Mouse (Mus musculus) CD8-positive naive resting alpha-beta T cell, adult 57 days (primary cell): ENCODE measurements around the gene Clca3a1. TPM values are rescaled to one million over a fixed set of nuclear protein-coding genes. Genes with fewer than 3 reads are reported as not detected.

Source experiments
- total RNA-seq: library from RNA; stranded (reverse); gene quantifications from one replicate; pipeline ENCODE4 v1.2.4, GENCODE M21; 2023

Gene Clca3a1
- total RNA-seq = not detected

DNA sequence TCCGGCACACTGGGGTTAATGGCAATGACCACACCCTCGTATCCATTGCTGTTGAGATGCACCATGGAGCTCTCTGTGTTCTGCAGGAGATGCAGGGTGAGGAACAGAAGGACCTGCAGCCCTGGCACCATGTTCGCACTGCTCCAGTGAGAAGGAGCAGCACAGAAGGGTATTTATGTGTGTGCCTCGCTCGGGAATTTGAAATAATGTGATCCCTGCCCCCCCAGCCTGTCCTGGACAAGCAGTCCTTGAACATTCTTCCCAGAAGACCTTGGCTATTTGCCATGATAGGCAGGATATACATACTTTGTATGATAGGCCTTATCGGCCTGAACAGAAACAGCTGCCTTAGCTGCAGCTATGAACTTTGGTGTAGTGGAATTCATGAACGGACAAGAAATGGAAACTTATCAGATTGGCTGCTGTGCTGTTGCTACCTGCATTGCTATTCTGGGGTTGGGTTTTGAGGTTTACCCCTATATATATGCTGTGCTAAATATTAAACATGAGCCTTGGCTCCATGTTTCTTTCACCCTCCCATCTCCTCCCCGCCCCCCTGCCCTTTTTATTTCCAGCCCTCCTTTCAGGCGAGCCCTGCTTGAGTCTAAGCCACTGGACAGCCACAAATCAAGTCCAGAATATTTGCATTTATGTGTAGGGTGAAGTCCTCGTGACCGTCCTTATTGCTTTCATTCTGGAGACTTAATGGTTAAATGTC is at the start of gene Clca3a1:
TSS of gene Clca3a1 (minus strand) at position 386 of the 718 bp plus-strand sequence.

DNA sequence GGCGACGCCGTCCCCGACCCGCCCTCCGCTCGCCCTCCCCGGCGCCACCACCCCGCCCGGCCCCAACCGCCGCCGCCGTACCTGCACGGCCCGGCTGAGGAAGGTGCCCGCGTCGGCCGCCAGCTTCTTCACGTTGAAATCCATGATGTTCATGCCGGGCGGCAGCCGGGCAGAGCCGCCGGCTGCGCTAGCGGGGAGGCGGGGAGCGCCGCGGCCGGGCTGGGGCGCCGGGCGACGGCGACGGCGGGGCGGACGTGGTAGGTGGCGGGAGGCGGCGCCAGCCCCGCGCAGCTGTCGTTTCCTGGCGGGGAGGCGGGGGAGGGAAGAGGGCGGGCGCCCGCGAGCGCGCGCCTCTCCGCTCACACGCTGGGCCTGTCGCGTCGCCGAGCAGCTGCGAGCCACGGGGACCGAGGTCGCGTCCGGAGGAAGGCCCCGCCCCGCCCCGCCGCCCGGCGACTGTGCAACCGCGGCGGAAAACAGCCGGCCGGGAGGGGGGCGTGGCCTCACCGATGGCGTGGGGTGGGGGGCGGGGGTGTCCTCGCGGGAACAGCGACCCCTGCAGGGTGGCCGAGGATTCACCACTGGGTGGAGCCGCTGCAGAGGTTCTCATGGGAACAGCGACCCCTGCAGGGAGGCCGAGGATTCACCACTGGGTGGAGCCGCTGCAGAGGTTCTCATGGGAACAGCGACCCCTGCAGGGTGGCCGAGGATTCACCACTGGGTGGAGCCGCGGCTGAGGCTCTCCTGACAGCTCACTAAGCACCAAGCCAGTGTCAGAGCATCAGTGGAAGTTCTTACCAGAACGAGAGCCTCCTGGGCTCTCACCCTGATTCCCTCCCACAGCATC is 40.7 kb downstream of the Clca3a1 start, which contains the start of gene Sh3glb1:
TSS of gene Sh3glb1 (minus strand) at position 435 of the 847 bp plus-strand sequence.

Other genes starting within 250 kb of the Clca3a1 start
- gene Hs2st1, start 190.8 kb downstream of the Clca3a1 start, total RNA-seq = 17.0 TPM
- 126 TPM for gene Selenof, start 190.7 kb downstream of the Clca3a1 start, total RNA-seq
- gene Sh3glb1, start 40.6 kb downstream of the Clca3a1 start, total RNA-seq = 90.1 TPM
- gene Clca3a2, start 58.5 kb upstream of the Clca3a1 start, total RNA-seq = not detected
- not detected for gene Clca3b, start 88.4 kb upstream of the Clca3a1 start, total RNA-seq
- not detected for gene Clca4b, start 171.6 kb upstream of the Clca3a1 start, total RNA-seq
- gene Clca4a, start 214.1 kb upstream of the Clca3a1 start, total RNA-seq = not detected